Mouse (Mus musculus): ENCODE measurements around the gene Zbtb44.

Gene Zbtb44

GRCm38 (mm10) chr9:31115586-31115985 is 85.1 kb downstream of the Zbtb44 start:
- no peak for DNase-seq (ENCODE audit: low read depth)

GRCm38 (mm10) chr9:31117088-31117487 is 86.6 kb downstream of the Zbtb44 start:
- DNase-seq (ENCODE audit: low read depth), result no peak

GRCm38 (mm10) chr9:31117488-31117887 is 87.0 kb downstream of the Zbtb44 start:
- DNase-seq (ENCODE audit: low read depth), result no peak

GRCm38 (mm10) chr9:31118520-31119298 is 88.3 kb downstream of the Zbtb44 start:
- peak; percentile 80 for DNase-seq (ENCODE audit: low read depth)

GRCm38 (mm10) chr9:31119405-31119804 is 89.0 kb downstream of the Zbtb44 start:
- DNase-seq (ENCODE audit: low read depth), result peak; percentile 31

GRCm38 (mm10) chr9:31119882-31120532 is 89.6 kb downstream of the Zbtb44 start:
- no peak for DNase-seq (ENCODE audit: low read depth)

GRCm38 (mm10) chr9:31120533-31120915 is 90.1 kb downstream of the Zbtb44 start:
- DNase-seq (ENCODE audit: low read depth), result no peak

GRCm38 (mm10) chr9:31122464-31123030 is 92.1 kb downstream of the Zbtb44 start:
- DNase-seq (ENCODE audit: low read depth), result no peak

All from 416B (cell line).